13 mouse cellular contexts compared by ENCODE assay signal in genomic region chr5:115434280-115434852, GRCm38 (mm10). TPM values are rescaled to one million over a fixed set of nuclear protein-coding genes. Genes with fewer than 3 reads are reported as not detected.
DNase-seq lines count a peak whose midpoint lies in the region; ATAC-seq and TF ChIP-seq lines count a peak whose summit lies in the region.
"Had no signal": no experiment of that assay in that cellular context is flagged by ENCODE, and none has a peak within 500 bp of the region (broad histone marks: within the 10 kb centered on the region; RNA-seq: fewer than 3 reads in every experiment).

No protein-coding gene starts in this region.

- TF ChIP-seq POLR2A in limb, embryonic 14.5 days (IDR thresholded peaks at IDR 0.05; ENCODE audit: borderline replicate concordance, extremely low read depth, insufficient read depth, insufficient read length), result no peak

- H3K36me3 ChIP-seq in forebrain, embryonic 16.5 days (ENCODE audit: control insufficient read depth, insufficient read depth), result peaks cover 2% of the 10 kb centered on the region; the same call in 1 of the 2 replicates
- H3K36me3 ChIP-seq in limb, embryonic 14.5 days (ENCODE audit: control insufficient read depth, insufficient read depth, low read length), result peaks cover 32% of the 10 kb centered on the region
- peaks cover 6% of the 10 kb centered on the region; the same call in 1 of the 2 replicates for H3K36me3 ChIP-seq in intestine, embryonic 15.5 days
- H3K36me3 ChIP-seq in heart, embryonic 10.5 days, result peaks cover 25% of the 10 kb centered on the region

- peak; percentile 71 for DNase-seq in retina, postnatal 1 day
- no peak for DNase-seq in retina, embryonic 14.5 days (ENCODE audit: low spot score)
- no peak for DNase-seq in limb, embryonic 14.5 days (ENCODE audit: low spot score)
- DNase-seq in heart, embryonic 10.5 days (ENCODE audit: low spot score), result no peak
- DNase-seq in thymus, adult 18-20 months, result no peak
- DNase-seq: heart, postnatal 4 days had no signal

- peak overlapping the region; percentile 100 for H3K27ac ChIP-seq in forebrain, embryonic 16.5 days (ENCODE audit: low read length)
- H3K27ac ChIP-seq in limb, embryonic 14.5 days (replicated peaks; ENCODE audit: low read depth, low read length), result peak overlapping the region; percentile 33; the same call in 1 of the 2 replicates
- H3K27ac ChIP-seq in intestine, embryonic 15.5 days, result no peak overlapping the region
- no peak overlapping the region for H3K27ac ChIP-seq in heart, embryonic 10.5 days
- H3K27ac ChIP-seq: liver, embryonic 14.5 days had no signal

- 10% methylated on average over 11 of the region's 11 CpGs for WGBS in forebrain, embryonic 16.5 days
- 39% methylated on average over 11 of the region's 11 CpGs for WGBS in limb, embryonic 14.5 days
- WGBS in intestine, embryonic 15.5 days, result 69% methylated on average over 11 of the region's 11 CpGs
- 69% methylated on average over 11 of the region's 11 CpGs for WGBS in heart, embryonic 10.5 days

- peak overlapping the region; percentile 80 for H3K9ac ChIP-seq in forebrain, embryonic 16.5 days (replicated peaks; ENCODE audit: low read depth, low read length)
- H3K9ac ChIP-seq in limb, embryonic 14.5 days (ENCODE audit: low read depth, low read length, severe bottlenecking), result peak overlapping the region; percentile 12; the same call in 1 of the 2 replicates
- H3K9ac ChIP-seq in intestine, embryonic 15.5 days, result no peak overlapping the region
- H3K9ac ChIP-seq: liver, embryonic 14.5 days had no signal

- H3K4me2 ChIP-seq in forebrain, embryonic 16.5 days (ENCODE audit: low read length), result peak overlapping the region; percentile 68
- H3K4me2 ChIP-seq in limb, embryonic 14.5 days (replicated peaks; ENCODE audit: low read depth, low read length, severe bottlenecking), result no peak overlapping the region
- H3K4me2 ChIP-seq in intestine, embryonic 15.5 days (replicated peaks), result no peak overlapping the region

- no peaks in the 10 kb centered on the region for H3K27me3 ChIP-seq in forebrain, embryonic 16.5 days (replicated peaks; ENCODE audit: control insufficient read depth, insufficient read depth, low read length)
- no peaks in the 10 kb centered on the region for H3K27me3 ChIP-seq in limb, embryonic 14.5 days (ENCODE audit: control insufficient read depth, insufficient read depth, low read length)
- no peaks in the 10 kb centered on the region for H3K27me3 ChIP-seq in intestine, embryonic 15.5 days (replicated peaks)
- H3K27me3 ChIP-seq in heart, embryonic 10.5 days (ENCODE audit: insufficient read depth, poor library complexity, severe bottlenecking), result peaks cover 10% of the 10 kb centered on the region; the same call in 1 of the 2 replicates

- no peaks in the 10 kb centered on the region for H3K9me3 ChIP-seq in forebrain, embryonic 16.5 days (ENCODE audit: control insufficient read depth, low read length)
- no peaks in the 10 kb centered on the region for H3K9me3 ChIP-seq in limb, embryonic 14.5 days (ENCODE audit: control insufficient read depth, low read length)
- no peaks in the 10 kb centered on the region for H3K9me3 ChIP-seq in intestine, embryonic 15.5 days
- H3K9me3 ChIP-seq in heart, embryonic 10.5 days, result no peaks in the 10 kb centered on the region

- peaks cover 83% of the 10 kb centered on the region for H3K4me1 ChIP-seq in forebrain, embryonic 16.5 days (replicated peaks; ENCODE audit: control insufficient read depth, insufficient read depth, low read length)
- peaks cover 58% of the 10 kb centered on the region for H3K4me1 ChIP-seq in limb, embryonic 14.5 days (ENCODE audit: control insufficient read depth, insufficient read depth, low read length)
- peaks cover 54% of the 10 kb centered on the region for H3K4me1 ChIP-seq in intestine, embryonic 15.5 days (replicated peaks)
- H3K4me1 ChIP-seq in heart, embryonic 10.5 days, result peaks cover 73% of the 10 kb centered on the region

- no peak for ATAC-seq in forebrain, embryonic 16.5 days
- ATAC-seq in limb, embryonic 14.5 days (ENCODE audit: low FRiP score, low read depth), result no peak
- ATAC-seq in erythroblast, adult 5-6 weeks (replicated peaks; ENCODE audit: low FRiP score, poor library complexity, severe bottlenecking), result no peak
- ATAC-seq in intestine, embryonic 15.5 days, result no peak

- peak overlapping the region; percentile 18 for H3K4me3 ChIP-seq in forebrain, embryonic 16.5 days (replicated peaks; ENCODE audit: low read length)
- H3K4me3 ChIP-seq in limb, embryonic 14.5 days (replicated peaks; ENCODE audit: low read length), result no peak overlapping the region
- no peak overlapping the region for H3K4me3 ChIP-seq in intestine, embryonic 15.5 days (replicated peaks)
- no peak overlapping the region for H3K4me3 ChIP-seq in heart, embryonic 10.5 days

RNA-seq across cellular contexts. Expression of gene Msi1, which starts 5.0 kb away (rescaled TPM):
- 53.9 and 62.2 TPM in 2 replicates for polyA plus RNA-seq in forebrain, embryonic 16.5 days (2015; fragmentation: Nextera tagmentation; extraction: Ambion mirVana)
- 40.6 and 51.6 TPM in 2 replicates for polyA plus RNA-seq in limb, embryonic 14.5 days (2012; rRNA removed)
- 15.5 and 18.0 TPM in 2 replicates for polyA plus RNA-seq in limb, embryonic 14.5 days (2014; fragmentation: Nextera tagmentation; extraction: Ambion mirVana)
- not detected in 2 replicates for total RNA-seq in erythroblast, adult 5-6 weeks (2015; ENCODE audit: low replicate concordance)
- total RNA-seq in erythroblast, adult 5-6 weeks (2017; ENCODE audit: low replicate concordance), result not detected in 2 replicates
- 8.7 and 10.4 TPM in 2 replicates for polyA plus RNA-seq in intestine, embryonic 15.5 days (2015; fragmentation: Nextera tagmentation; extraction: Ambion mirVana)
- 9.6 and 17.1 TPM in 2 replicates for polyA plus RNA-seq in heart, embryonic 10.5 days (2016; fragmentation: Nextera tagmentation; extraction: Ambion mirVana)
- total RNA-seq: megakaryocyte progenitor cell, adult 5-6 weeks had no signal

RNA-seq across cellular contexts. Expression of gene Pla2g1b, which starts 31.7 kb away (rescaled TPM):
- polyA plus RNA-seq in forebrain, embryonic 16.5 days (2015; fragmentation: Nextera tagmentation; extraction: Ambion mirVana), result not detected in 2 replicates
- polyA plus RNA-seq in limb, embryonic 14.5 days (2012; rRNA removed), result not detected in 2 replicates
- not detected in 2 replicates for polyA plus RNA-seq in limb, embryonic 14.5 days (2014; fragmentation: Nextera tagmentation; extraction: Ambion mirVana)
- total RNA-seq in erythroblast, adult 5-6 weeks (2015; ENCODE audit: low replicate concordance), result not detected in 2 replicates
- total RNA-seq in erythroblast, adult 5-6 weeks (2017; ENCODE audit: low replicate concordance), result not detected in 2 replicates
- 2.1 and 2.9 TPM in 2 replicates for polyA plus RNA-seq in intestine, embryonic 15.5 days (2015; fragmentation: Nextera tagmentation; extraction: Ambion mirVana)
- polyA plus RNA-seq in heart, embryonic 10.5 days (2016; fragmentation: Nextera tagmentation; extraction: Ambion mirVana), result 0.48 and 1.4 TPM in 2 replicates
- total RNA-seq: gastrocnemius, postnatal 4 days; heart, postnatal 4 days; layer of hippocampus, adult 8-10 months; megakaryocyte progenitor cell, adult 5-6 weeks had no signal
- polyA plus RNA-seq: liver, embryonic 14.5 days had no signal

RNA-seq across cellular contexts. Expression of gene Sirt4, which starts 50.2 kb away (rescaled TPM):
- 32.7 and 37.6 TPM in 2 replicates for polyA plus RNA-seq in forebrain, embryonic 16.5 days (2015; fragmentation: Nextera tagmentation; extraction: Ambion mirVana)
- 69.2 and 82.4 TPM in 2 replicates for polyA plus RNA-seq in limb, embryonic 14.5 days (2012; rRNA removed)
- polyA plus RNA-seq in limb, embryonic 14.5 days (2014; fragmentation: Nextera tagmentation; extraction: Ambion mirVana), result 20.4 and 24.1 TPM in 2 replicates
- 3.1 and 5.9 TPM in 2 replicates for total RNA-seq in erythroblast, adult 5-6 weeks (2015; ENCODE audit: low replicate concordance)
- total RNA-seq in erythroblast, adult 5-6 weeks (2017; ENCODE audit: low replicate concordance), result 0.60 and 2.0 TPM in 2 replicates
- polyA plus RNA-seq in intestine, embryonic 15.5 days (2015; fragmentation: Nextera tagmentation; extraction: Ambion mirVana), result 18.6 and 19.8 TPM in 2 replicates
- 18.7 and 19.0 TPM in 2 replicates for polyA plus RNA-seq in heart, embryonic 10.5 days (2016; fragmentation: Nextera tagmentation; extraction: Ambion mirVana)

Comparison
In these comparisons a context has a peak if more than half of its experiments do, and no peak if none do; other contexts are left out.
1. H3K27ac ChIP-seq: peak in forebrain, embryonic 16.5 days (single experiment) and limb, embryonic 14.5 days (single experiment); none in intestine, embryonic 15.5 days (single experiment) and heart, embryonic 10.5 days (single experiment).